Mouse (Mus musculus) frontal cortex, postnatal 36 days (tissue): ENCODE results near the gene Tmem255b.

Experiments used
- DNase-seq, 2 experiments: peaks; one replicate each; pipeline ENCODE4 v3.0.0; 2022; ENCODE audit warnings: low spot score in 2 of 2

Tmem255b gene

GRCm38 (mm10) chr8:13491491-13492010, 56.6 kb downstream of the Tmem255b start:
- no peak for DNase-seq

- DNase-seq: no peak
Measured at GRCm38 (mm10) chr8:13492198-13492995, 57.4 kb downstream of the Tmem255b start.

GRCm38 (mm10) chr8:13493011-13493410, 58.0 kb downstream of the Tmem255b start:
- peak in 1 of 2 experiments; percentile 11 for DNase-seq

DNA sequence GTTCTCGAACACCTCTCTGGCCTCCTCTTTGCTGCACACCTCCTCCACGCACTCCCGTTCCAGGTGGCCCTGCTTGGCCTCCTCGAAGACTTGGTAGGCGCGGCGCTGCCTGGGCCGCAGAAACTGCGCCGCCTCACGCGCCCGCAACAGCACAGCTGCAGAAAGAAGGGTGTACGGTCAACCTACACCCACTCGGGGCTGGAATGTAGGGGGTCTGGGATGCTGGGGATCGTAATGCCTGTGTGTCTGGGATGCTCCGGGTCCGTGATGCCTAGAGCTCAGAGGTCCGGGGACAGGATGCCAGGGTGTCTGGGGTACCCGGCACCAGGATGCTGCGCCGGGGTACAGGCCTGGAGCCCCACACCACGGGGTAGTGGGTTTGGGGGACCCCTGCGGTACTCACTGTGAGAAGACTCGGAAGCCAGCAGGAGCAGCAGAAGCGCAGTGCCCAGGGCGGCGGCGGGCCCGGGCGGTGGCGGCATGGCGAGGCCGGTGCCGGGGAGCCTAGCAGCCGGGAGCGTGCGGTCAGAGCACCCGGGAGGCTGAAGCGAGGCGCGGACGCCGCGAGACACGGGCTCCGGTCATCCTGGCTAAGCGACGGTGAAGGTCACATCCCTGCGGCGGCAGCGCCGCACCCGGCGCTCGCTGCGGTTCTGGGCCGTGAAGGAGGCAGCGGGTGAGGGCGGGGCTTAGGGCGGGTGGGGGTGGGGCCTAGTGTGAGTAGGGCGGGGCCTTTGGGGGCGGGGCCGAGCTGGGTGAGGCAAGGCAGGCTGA, 59.1 kb downstream of the Tmem255b start, which contains the start of gene Gas6:
Gene Gas6 (minus strand): TSS at position 633 of the 774 bp plus-strand sequence.
- peak; percentile 58 to 66 for DNase-seq

GRCm38 (mm10) chr8:13501221-13501620, 66.2 kb downstream of the Tmem255b start:
- no peak for DNase-seq

DNA sequence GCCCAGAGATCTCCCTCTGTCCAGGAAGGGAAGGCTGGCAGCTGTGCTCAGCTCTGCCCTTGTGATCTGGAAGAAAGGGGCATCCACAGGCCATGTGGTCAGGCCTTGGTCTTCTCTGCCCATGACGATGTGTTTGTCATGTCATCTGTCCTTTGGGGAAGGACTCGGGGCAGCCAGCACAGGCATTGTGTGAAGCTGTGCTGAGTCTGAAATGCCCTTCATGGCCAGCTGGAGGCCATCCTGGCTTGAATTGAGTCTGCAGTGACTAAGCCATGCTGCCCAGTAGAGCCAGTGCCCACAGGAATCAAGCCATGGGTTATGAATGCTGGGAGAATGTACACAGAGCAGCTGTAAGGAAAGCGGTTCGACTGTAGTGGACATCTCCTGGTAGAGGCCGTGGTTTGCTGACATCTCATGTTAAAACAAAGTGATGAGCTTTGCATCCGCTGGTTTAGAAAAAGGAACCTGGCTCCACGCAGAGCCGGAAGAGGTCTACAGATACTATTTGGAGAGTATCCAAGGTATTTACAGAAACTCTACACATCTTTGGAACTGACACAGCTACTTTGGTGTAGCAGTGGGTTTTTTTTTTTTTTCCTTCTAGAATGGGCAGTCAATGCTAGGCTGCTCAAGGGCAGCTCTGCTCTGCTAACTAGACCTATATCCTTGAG, 69.1 kb downstream of the Tmem255b start:
- DNase-seq: no peak

GRCm38 (mm10) chr8:13504894-13505674, 70.1 kb downstream of the Tmem255b start:
- no peak for DNase-seq

- DNase-seq: no peak
Measured at GRCm38 (mm10) chr8:13506849-13507248, 71.9 kb downstream of the Tmem255b start.

GRCm38 (mm10) chr8:13507284-13507937, 72.4 kb downstream of the Tmem255b start:
- DNase-seq: no peak

DNA sequence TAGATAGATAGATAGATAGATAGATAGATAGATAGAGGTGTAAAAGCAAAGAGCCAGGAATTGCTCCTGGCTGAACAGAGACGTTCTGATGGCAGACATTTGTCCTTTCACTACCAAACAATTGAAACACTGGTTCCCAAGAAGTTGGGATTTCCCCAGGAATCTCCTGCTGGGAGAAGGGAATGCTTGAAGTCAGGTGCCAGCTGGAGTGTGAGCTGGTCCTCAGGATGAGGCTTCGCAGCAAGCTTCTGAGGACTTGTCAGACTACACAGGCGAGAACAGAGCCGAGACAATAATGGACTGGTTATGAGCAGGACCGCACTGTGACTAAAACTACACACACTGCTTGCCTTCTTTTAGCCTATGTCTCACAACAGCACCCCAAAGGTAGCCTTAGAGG, 77.0 kb downstream of the Tmem255b start:
- DNase-seq: no peak

GRCm38 (mm10) chr8:13512677-13513076, 77.7 kb downstream of the Tmem255b start:
- no peak for DNase-seq

- no peak for DNase-seq
Measured at GRCm38 (mm10) chr8:13513556-13514370, 78.8 kb downstream of the Tmem255b start.

- DNase-seq: no peak
Measured at GRCm38 (mm10) chr8:13516011-13516442, 81.0 kb downstream of the Tmem255b start.

DNA sequence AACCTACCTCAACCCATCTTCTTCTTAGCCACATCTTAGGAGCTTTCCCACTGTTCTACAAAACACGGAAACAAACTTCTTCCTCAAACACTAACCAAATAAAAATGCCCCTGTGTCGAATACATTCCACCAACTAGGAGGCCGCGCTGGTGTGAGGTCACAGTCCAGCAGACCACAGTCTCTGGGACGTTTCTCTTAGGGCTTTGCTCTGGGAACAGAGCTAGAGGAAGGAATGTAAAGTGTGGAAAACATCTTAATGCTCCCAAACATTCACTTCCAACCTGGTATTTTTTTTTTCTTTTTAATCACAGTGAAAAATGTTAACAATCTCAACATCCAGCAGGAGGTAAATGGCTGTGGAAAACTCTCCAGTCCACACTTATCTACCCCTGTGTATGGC, 81.7 kb downstream of the Tmem255b start:
- no peak for DNase-seq

GRCm38 (mm10) chr8:13517284-13517781, 82.3 kb downstream of the Tmem255b start:
- no peak for DNase-seq
